18 mouse cellular contexts compared by ENCODE assay signal in genomic region chr4:119895504-119895903, GRCm38 (mm10).
A peak's percentile ranks its signal among the peaks of the same experiment; 100 is the strongest.
DNase-seq lines count a peak whose midpoint lies in the region; ATAC-seq and TF ChIP-seq lines count a peak whose summit lies in the region.
"Had no signal": no experiment of that assay in that cellular context is flagged by ENCODE, and none has a peak within 500 bp of the region (broad histone marks: within the 10 kb centered on the region; RNA-seq: fewer than 3 reads in every experiment).

No protein-coding gene starts in this region.

- no peak for TF ChIP-seq POLR2A in olfactory bulb, adult 2 months (IDR thresholded peaks at IDR 0.05; ENCODE audit: insufficient read depth, low read depth, low read length)

- H3K4me1 ChIP-seq in heart, embryonic 12.5 days (replicated peaks) = no peaks in the 10 kb centered on the region
- 0 out of 2 replicates have a peak, but pooled peaks cover 8% of the 10 kb centered on the region for H3K4me1 ChIP-seq in midbrain, embryonic 10.5 days
- no peaks in the 10 kb centered on the region for H3K4me1 ChIP-seq in midbrain, embryonic 11.5 days (ENCODE audit: control insufficient read depth, insufficient read depth, low read length)
- peaks cover 30% of the 10 kb centered on the region for H3K4me1 ChIP-seq in liver, embryonic 15.5 days (replicated peaks)
- H3K4me1 ChIP-seq in olfactory bulb, adult 2 months (ENCODE audit: control insufficient read depth, insufficient read depth, low read length) = peaks cover 26% of the 10 kb centered on the region

- DNase-seq in heart, postnatal 25 days (ENCODE audit: low spot score) = no peak
- DNase-seq in midbrain, embryonic 10.5 days (ENCODE audit: low spot score) = no peak
- DNase-seq in midbrain, embryonic 11.5 days (ENCODE audit: low spot score, missing footprints) = no peak
- DNase-seq in natural killer cell, adult 2 months (ENCODE audit: low spot score in 2 of 2) = no peak
- DNase-seq: adrenal gland, postnatal 14 days; B cell, adult 2 months; cerebellum, postnatal 36 days; gastrocnemius, adult 2 months; heart, adult 2 months; heart, postnatal 36 days; kidney, postnatal 10 days; layer of hippocampus, adult 9-11 months; spleen, adult 18-20 months; thymus, postnatal 14 days had no signal

- no peaks in the 10 kb centered on the region for H3K36me3 ChIP-seq in heart, embryonic 12.5 days
- no peaks in the 10 kb centered on the region for H3K36me3 ChIP-seq in midbrain, embryonic 10.5 days
- H3K36me3 ChIP-seq in midbrain, embryonic 11.5 days (ENCODE audit: control insufficient read depth, insufficient read depth, low read length) = no peaks in the 10 kb centered on the region
- no peaks in the 10 kb centered on the region for H3K36me3 ChIP-seq in liver, embryonic 15.5 days (replicated peaks)

- 70% methylated on average over 5 of the region's 5 CpGs for WGBS in heart, embryonic 12.5 days
- WGBS in midbrain, embryonic 10.5 days = 91% methylated on average over 5 of the region's 5 CpGs
- 83% methylated on average over 5 of the region's 5 CpGs for WGBS in midbrain, embryonic 11.5 days
- 47% methylated on average over 5 of the region's 5 CpGs for WGBS in liver, embryonic 15.5 days (ENCODE audit: insufficient replicate concordance)
- 68% methylated on average over 5 of the region's 5 CpGs for WGBS in olfactory bulb, adult 2 months

- H3K9me3 ChIP-seq in heart, embryonic 12.5 days (replicated peaks) = no peaks in the 10 kb centered on the region
- no peaks in the 10 kb centered on the region for H3K9me3 ChIP-seq in midbrain, embryonic 10.5 days (replicated peaks)
- no peaks in the 10 kb centered on the region for H3K9me3 ChIP-seq in midbrain, embryonic 11.5 days (ENCODE audit: control insufficient read depth, low read length)
- H3K9me3 ChIP-seq in liver, embryonic 15.5 days (replicated peaks) = no peaks in the 10 kb centered on the region

- no peak overlapping the region for H3K9ac ChIP-seq in heart, embryonic 12.5 days
- H3K9ac ChIP-seq in midbrain, embryonic 11.5 days (ENCODE audit: low read length) = no peak overlapping the region
- H3K9ac ChIP-seq in liver, embryonic 15.5 days = peak overlapping the region; percentile 25; the same call in 1 of the 2 replicates

- ATAC-seq in heart, embryonic 12.5 days (ENCODE audit: insufficient number of reproducible peaks, low FRiP score) = 0 out of 2 replicates have a peak, but pooled peaks have one; percentile 33
- no peak for ATAC-seq in midbrain, embryonic 11.5 days (ENCODE audit: low FRiP score)
- peak; percentile 51 for ATAC-seq in liver, embryonic 15.5 days (ENCODE audit: insufficient read depth)
- ATAC-seq: forebrain, embryonic 14.5 days had no signal

- H3K4me3 ChIP-seq in heart, embryonic 12.5 days = no peak overlapping the region
- H3K4me3 ChIP-seq in midbrain, embryonic 10.5 days = no peak overlapping the region
- no peak overlapping the region for H3K4me3 ChIP-seq in midbrain, embryonic 11.5 days (ENCODE audit: low read depth, low read length)
- 0 out of 2 replicates have a peak overlapping the region, but pooled peaks have one; percentile 31 for H3K4me3 ChIP-seq in liver, embryonic 15.5 days (replicated peaks)
- no peak overlapping the region for H3K4me3 ChIP-seq in olfactory bulb, adult 2 months (ENCODE audit: insufficient read depth, low read depth, low read length)
- H3K4me3 ChIP-seq: gastrocnemius, adult 2 months; heart, adult 2 months had no signal

- H3K4me2 ChIP-seq in heart, embryonic 12.5 days = no peak overlapping the region
- H3K4me2 ChIP-seq in midbrain, embryonic 11.5 days = no peak overlapping the region
- peak overlapping the region; percentile 67 for H3K4me2 ChIP-seq in liver, embryonic 15.5 days

- H3K27me3 ChIP-seq in heart, embryonic 12.5 days (replicated peaks) = no peaks in the 10 kb centered on the region
- H3K27me3 ChIP-seq in midbrain, embryonic 10.5 days (ENCODE audit: low read depth, poor library complexity, severe bottlenecking) = no peaks in the 10 kb centered on the region
- H3K27me3 ChIP-seq in midbrain, embryonic 11.5 days (ENCODE audit: control insufficient read depth, insufficient read depth, low read length) = no peaks in the 10 kb centered on the region
- H3K27me3 ChIP-seq in liver, embryonic 15.5 days = no peaks in the 10 kb centered on the region

- H3K27ac ChIP-seq in heart, embryonic 12.5 days (ENCODE audit: poor library complexity, severe bottlenecking) = no peak overlapping the region
- H3K27ac ChIP-seq in midbrain, embryonic 10.5 days (replicated peaks) = peak overlapping the region; percentile 49; the same call in 1 of the 2 replicates
- no peak overlapping the region for H3K27ac ChIP-seq in midbrain, embryonic 11.5 days (ENCODE audit: low read depth, low read length)
- peak overlapping the region; percentile 93 for H3K27ac ChIP-seq in liver, embryonic 15.5 days (replicated peaks)
- H3K27ac ChIP-seq in olfactory bulb, adult 2 months (ENCODE audit: insufficient read depth, low read depth, low read length) = peak overlapping the region; percentile 64
- H3K27ac ChIP-seq: gastrocnemius, adult 2 months; heart, adult 2 months had no signal

- no peak for TF ChIP-seq CTCF in olfactory bulb, adult 2 months (IDR thresholded peaks at IDR 0.05; ENCODE audit: insufficient read depth, low read depth, low read length)

- intact Hi-C loops in heart, postnatal 25 days (cut with DNase I) = no loop called here

Comparison
In these comparisons a context has a peak if more than half of its experiments do, and no peak if none do; other contexts are left out.
1. H3K27ac ChIP-seq: peak in midbrain, embryonic 10.5 days (single experiment), liver, embryonic 15.5 days (single experiment) and olfactory bulb, adult 2 months (single experiment); none in heart, embryonic 12.5 days (single experiment) and midbrain, embryonic 11.5 days (single experiment).